8 mouse cellular contexts compared by ENCODE assay signal in genomic region chr11:59141772-59142370, GRCm38 (mm10). TPM values are rescaled to one million over a fixed set of nuclear protein-coding genes. Genes with fewer than 3 reads are reported as not detected.
DNase-seq lines count a peak whose midpoint lies in the region; ATAC-seq and TF ChIP-seq lines count a peak whose summit lies in the region.

No protein-coding gene starts in this region.

- H3K4me1 ChIP-seq in heart, embryonic 11.5 days (ENCODE audit: control insufficient read depth, insufficient read depth, low read length): peaks cover 23% of the 10 kb centered on the region
- H3K4me1 ChIP-seq in limb, embryonic 11.5 days (ENCODE audit: control insufficient read depth, insufficient read depth, low read length): no peaks in the 10 kb centered on the region
- H3K4me1 ChIP-seq in midbrain, postnatal 0 days (ENCODE audit: insufficient read depth, low read length): no peaks in the 10 kb centered on the region

- H3K27me3 ChIP-seq in heart, embryonic 11.5 days (ENCODE audit: control insufficient read depth, insufficient read depth, low read length): peaks cover 10% of the 10 kb centered on the region
- peaks cover 8% of the 10 kb centered on the region for H3K27me3 ChIP-seq in limb, embryonic 11.5 days (ENCODE audit: control insufficient read depth, insufficient read depth, low read length)
- H3K27me3 ChIP-seq in midbrain, postnatal 0 days (ENCODE audit: insufficient read depth, low read length): peaks cover 10% of the 10 kb centered on the region

- no peak overlapping the region; the same call in 1 of the 2 replicates for H3K9ac ChIP-seq in heart, embryonic 11.5 days (ENCODE audit: low read depth, low read length)
- H3K9ac ChIP-seq in limb, embryonic 11.5 days (ENCODE audit: low read length): no peak overlapping the region
- no peak overlapping the region for H3K9ac ChIP-seq in midbrain, postnatal 0 days (replicated peaks; ENCODE audit: low read length, poor library complexity, severe bottlenecking)

- peak overlapping the region; percentile 20; the same call in 1 of the 2 replicates for H3K4me3 ChIP-seq in heart, embryonic 11.5 days (ENCODE audit: low read depth, low read length)
- no peak overlapping the region for H3K4me3 ChIP-seq in limb, embryonic 11.5 days (ENCODE audit: low read depth, low read length)
- H3K4me3 ChIP-seq in midbrain, postnatal 0 days (ENCODE audit: low read depth, low read length): no peak overlapping the region

- TF ChIP-seq CTCF in midbrain, postnatal 0 days (IDR thresholded peaks at IDR 0.05): no peak

- H3K9me3 ChIP-seq in heart, embryonic 11.5 days (replicated peaks; ENCODE audit: control insufficient read depth, low read length): no peaks in the 10 kb centered on the region
- no peaks in the 10 kb centered on the region for H3K9me3 ChIP-seq in limb, embryonic 11.5 days (ENCODE audit: control insufficient read depth, low read length)
- H3K9me3 ChIP-seq in midbrain, postnatal 0 days (ENCODE audit: low read length): no peaks in the 10 kb centered on the region

- WGBS in heart, embryonic 11.5 days (ENCODE audit: insufficient replicate concordance): 4% methylated on average over 13 of the region's 14 CpGs
- WGBS in limb, embryonic 11.5 days: 9% methylated on average over 13 of the region's 14 CpGs
- 13% methylated on average over 12 of the region's 14 CpGs for WGBS in midbrain, postnatal 0 days

- 0 out of 2 replicates have a peak, but pooled peaks have one; percentile 24 for ATAC-seq in heart, embryonic 11.5 days (replicated peaks; ENCODE audit: insufficient number of reproducible peaks, low FRiP score, low TSS enrichment)
- ATAC-seq in limb, embryonic 11.5 days (ENCODE audit: insufficient number of reproducible peaks, low FRiP score, low TSS enrichment, low read depth): no peak
- no peak for ATAC-seq in midbrain, postnatal 0 days (ENCODE audit: low FRiP score)

- no peak for DNase-seq in heart, postnatal 4 days
- peak; percentile 65 for DNase-seq in embryo, embryonic 10.5 days (ENCODE audit: low spot score)
- DNase-seq in limb, embryonic 11.5 days (ENCODE audit: low spot score): no peak
- no peak for DNase-seq in midbrain, postnatal 0 days (ENCODE audit: low spot score)
- DNase-seq in cerebellum, postnatal 4 days (ENCODE audit: low spot score in 2 of 2): no peak
- DNase-seq in layer of hippocampus, adult 11-12 months (ENCODE audit: low spot score): no peak
- DNase-seq in cerebellum, adult 11 months: no peak

- no peak overlapping the region for H3K27ac ChIP-seq in heart, embryonic 11.5 days (ENCODE audit: low read depth, low read length)
- H3K27ac ChIP-seq in limb, embryonic 11.5 days (replicated peaks; ENCODE audit: low read depth, low read length): no peak overlapping the region
- no peak overlapping the region for H3K27ac ChIP-seq in midbrain, postnatal 0 days (ENCODE audit: low read depth, low read length)

- no peaks in the 10 kb centered on the region for H3K36me3 ChIP-seq in heart, embryonic 11.5 days (ENCODE audit: control insufficient read depth, insufficient read depth, low read length)
- no peaks in the 10 kb centered on the region for H3K36me3 ChIP-seq in limb, embryonic 11.5 days (ENCODE audit: control insufficient read depth, insufficient read depth, low read length)
- no peaks in the 10 kb centered on the region for H3K36me3 ChIP-seq in midbrain, postnatal 0 days (ENCODE audit: insufficient read depth, low read length)

- peak overlapping the region; percentile 44 for H3K4me2 ChIP-seq in heart, embryonic 11.5 days
- H3K4me2 ChIP-seq in limb, embryonic 11.5 days (ENCODE audit: low read depth, severe bottlenecking): 0 out of 2 replicates have a peak overlapping the region, but pooled peaks have one; percentile 17
- H3K4me2 ChIP-seq in midbrain, postnatal 0 days (ENCODE audit: low read depth, low read length, poor library complexity, severe bottlenecking): peak overlapping the region; percentile 20; the same call in 1 of the 2 replicates

RNA-seq across cellular contexts. Expression of gene Obscn, which starts 5.7 kb away (rescaled TPM):
- 39.3 and 41.1 TPM in 2 replicates for polyA plus RNA-seq in heart, embryonic 11.5 days (2014; fragmentation: Nextera tagmentation; extraction: Ambion mirVana)
- total RNA-seq in heart, postnatal 4 days (2021): 100 to 1,000 TPM; 436 to 453 TPM
- 0.08 and 0.18 TPM in 2 replicates for polyA plus RNA-seq in limb, embryonic 11.5 days (2014; fragmentation: Nextera tagmentation; extraction: Ambion mirVana)
- 2.1 and 4.0 TPM in 2 replicates for total RNA-seq in midbrain, postnatal 0 days (2014; rRNA removed)
- polyA plus RNA-seq in midbrain, postnatal 0 days (2015; fragmentation: Nextera tagmentation; extraction: Ambion mirVana): 0.38 and 0.39 TPM in 2 replicates

RNA-seq across cellular contexts. Expression of gene Iba57, which starts 21.7 kb away (rescaled TPM):
- 3.8 and 5.3 TPM in 2 replicates for polyA plus RNA-seq in heart, embryonic 11.5 days (2014; fragmentation: Nextera tagmentation; extraction: Ambion mirVana)
- total RNA-seq in heart, postnatal 4 days (2021): 10 to 100 TPM; 12.9 to 13.1 TPM
- polyA plus RNA-seq in limb, embryonic 11.5 days (2014; fragmentation: Nextera tagmentation; extraction: Ambion mirVana): 1.5 and 2.1 TPM in 2 replicates
- 8.1 and 14.3 TPM in 2 replicates for total RNA-seq in midbrain, postnatal 0 days (2014; rRNA removed)
- polyA plus RNA-seq in midbrain, postnatal 0 days (2015; fragmentation: Nextera tagmentation; extraction: Ambion mirVana): 9.2 and 10.4 TPM in 2 replicates

RNA-seq across cellular contexts. Expression of gene Gjc2, which starts 41.1 kb away (rescaled TPM):
- polyA plus RNA-seq in heart, embryonic 11.5 days (2014; fragmentation: Nextera tagmentation; extraction: Ambion mirVana): 0.11 TPM in 1 of 2 replicates, not detected in the other
- under 1 TPM; 0.70 to 0.79 TPM for total RNA-seq in heart, postnatal 4 days (2021)
- polyA plus RNA-seq in limb, embryonic 11.5 days (2014; fragmentation: Nextera tagmentation; extraction: Ambion mirVana): 0.15 and 0.20 TPM in 2 replicates
- total RNA-seq in midbrain, postnatal 0 days (2014; rRNA removed): 0.38 and 0.99 TPM in 2 replicates
- polyA plus RNA-seq in midbrain, postnatal 0 days (2015; fragmentation: Nextera tagmentation; extraction: Ambion mirVana): 0.27 and 0.44 TPM in 2 replicates

RNA-seq across cellular contexts. Expression of gene Guk1, which starts 50.1 kb away (rescaled TPM):
- polyA plus RNA-seq in heart, embryonic 11.5 days (2014; fragmentation: Nextera tagmentation; extraction: Ambion mirVana): 121 and 125 TPM in 2 replicates
- total RNA-seq in heart, postnatal 4 days (2021): 10 to 100 TPM; 63.3 to 67.9 TPM
- 136 and 149 TPM in 2 replicates for polyA plus RNA-seq in limb, embryonic 11.5 days (2014; fragmentation: Nextera tagmentation; extraction: Ambion mirVana)
- 125 and 141 TPM in 2 replicates for total RNA-seq in midbrain, postnatal 0 days (2014; rRNA removed)
- polyA plus RNA-seq in midbrain, postnatal 0 days (2015; fragmentation: Nextera tagmentation; extraction: Ambion mirVana): 289 and 314 TPM in 2 replicates

Comparison
In these comparisons a context has a peak if more than half of its experiments do, and no peak if none do; other contexts are left out.
1. RNA of gene Obscn, which starts 5.7 kb away (polyA plus RNA-seq): 39.3 to 41.1 TPM in heart, embryonic 11.5 days; 0.38 to 0.39 TPM in midbrain, postnatal 0 days and 0.08 to 0.18 TPM in limb, embryonic 11.5 days; every median in the first group is over 10 times any median in the second.
2. Peak in every context shown above with its lines, with median percentiles within 50 percentile points of each other: H3K4me2 ChIP-seq.